Mouse (Mus musculus): ENCODE measurements around the gene Rnf115. TPM values are rescaled to one million over a fixed set of nuclear protein-coding genes. Genes with fewer than 3 reads are reported as not detected.
A peak's percentile ranks its signal among the peaks of the same experiment; 100 is the strongest.
"Not testable (repeated sequence)": the region's sequence is repeated elsewhere in the genome, so short reads cannot be mapped to it uniquely, and the experiment has no call there.

Gene Rnf115
- total and polyA plus RNA-seq, 2 experiments from 2014 or later, result 30.0 to 35.6 TPM

GRCm38 (mm10) chr3:96737013-96737740 is 9.7 kb downstream of the Rnf115 start:
- Histone ChIP-seq H3K9ac (replicated peaks; ENCODE audit: low read depth, low read length) (no peak overlapping the region), H3K9me3 (replicated peaks; ENCODE audit: control insufficient read depth, low read length) (no peaks in the 10 kb centered on the region), H3K4me1 (ENCODE audit: control insufficient read depth, insufficient read depth) (0 out of 2 replicates have a peak, but pooled peaks cover 11% of the 10 kb centered on the region), H3K27ac (ENCODE audit: low read depth) (no peak overlapping the region), H3K27me3 (ENCODE audit: control insufficient read depth, insufficient read depth, low read length) (no peaks in the 10 kb centered on the region), H3K4me2 (ENCODE audit: low read depth, low read length) (no peak overlapping the region), H3K4me3 (ENCODE audit: low read depth, low read length) (no peak overlapping the region), H3K36me3 (replicated peaks; ENCODE audit: control insufficient read depth, insufficient read depth, low read length) (no peaks in the 10 kb centered on the region)
- DNase-seq (ENCODE audit: low spot score) (no peak), ATAC-seq (ENCODE audit: insufficient read depth, low read depth) (no peak)
- no peak for TF ChIP-seq CTCF (IDR thresholded peaks at IDR 0.05; ENCODE audit: low read depth)
- TF ChIP-seq EP300 (IDR thresholded peaks at IDR 0.05; ENCODE audit: low read depth), result no peak
- 48% methylated on average over 1 of the region's 1 CpGs for WGBS

GRCm38 (mm10) chr3:96737995-96738394 is 10.5 kb downstream of the Rnf115 start:
- TF ChIP-seq EP300 (IDR thresholded peaks at IDR 0.05; ENCODE audit: low read depth), result no peak
- TF ChIP-seq CTCF (IDR thresholded peaks at IDR 0.05; ENCODE audit: low read depth), result peak; percentile 38
- 82% methylated on average over 1 of the region's 1 CpGs for WGBS
- no peak overlapping the region for H3K27ac ChIP-seq (ENCODE audit: low read depth)
- 0 out of 2 replicates have a peak, but pooled peaks cover 8% of the 10 kb centered on the region for H3K4me1 ChIP-seq (ENCODE audit: control insufficient read depth, insufficient read depth)
- no peak overlapping the region for H3K9ac ChIP-seq (replicated peaks; ENCODE audit: low read depth, low read length)
- no peak overlapping the region for H3K4me2 ChIP-seq (ENCODE audit: low read depth, low read length)
- no peaks in the 10 kb centered on the region for H3K36me3 ChIP-seq (replicated peaks; ENCODE audit: control insufficient read depth, insufficient read depth, low read length)
- H3K9me3 ChIP-seq (replicated peaks; ENCODE audit: control insufficient read depth, low read length), result no peaks in the 10 kb centered on the region
- H3K27me3 ChIP-seq (ENCODE audit: control insufficient read depth, insufficient read depth, low read length), result no peaks in the 10 kb centered on the region
- H3K4me3 ChIP-seq (ENCODE audit: low read depth, low read length), result no peak overlapping the region
- DNase-seq (ENCODE audit: low spot score), result no peak
- no peak for ATAC-seq (ENCODE audit: insufficient read depth, low read depth)

- H3K9ac ChIP-seq (replicated peaks; ENCODE audit: low read depth, low read length); H3K4me2 ChIP-seq (ENCODE audit: low read depth, low read length); ATAC-seq (ENCODE audit: insufficient read depth, low read depth); H3K36me3 ChIP-seq (replicated peaks; ENCODE audit: control insufficient read depth, insufficient read depth, low read length); H3K4me1 ChIP-seq (ENCODE audit: control insufficient read depth, insufficient read depth); H3K9me3 ChIP-seq (replicated peaks; ENCODE audit: control insufficient read depth, low read length); DNase-seq (ENCODE audit: low spot score); H3K4me3 ChIP-seq (ENCODE audit: low read depth, low read length); H3K27me3 ChIP-seq (ENCODE audit: control insufficient read depth, insufficient read depth, low read length); H3K27ac ChIP-seq (ENCODE audit: low read depth): not testable (repeated sequence)
Observed at GRCm38 (mm10) chr3:96740279-96740678, 12.8 kb downstream of the Rnf115 start.

GRCm38 (mm10) chr3:96744348-96744747 is 16.9 kb downstream of the Rnf115 start:
- TF ChIP-seq EP300 (IDR thresholded peaks at IDR 0.05; ENCODE audit: low read depth) (no peak), CTCF (IDR thresholded peaks at IDR 0.05; ENCODE audit: low read depth) (no peak)
- ATAC-seq (ENCODE audit: insufficient read depth, low read depth), result no peak
- no peaks in the 10 kb centered on the region for H3K27me3 ChIP-seq (ENCODE audit: control insufficient read depth, insufficient read depth, low read length)
- H3K36me3 ChIP-seq (replicated peaks; ENCODE audit: control insufficient read depth, insufficient read depth, low read length), result no peaks in the 10 kb centered on the region
- H3K4me2 ChIP-seq (ENCODE audit: low read depth, low read length), result no peak overlapping the region
- DNase-seq (ENCODE audit: low spot score), result no peak
- WGBS, result 88% methylated on average over 3 of the region's 3 CpGs
- H3K27ac ChIP-seq (ENCODE audit: low read depth), result no peak overlapping the region
- H3K9me3 ChIP-seq (replicated peaks; ENCODE audit: control insufficient read depth, low read length), result no peaks in the 10 kb centered on the region
- H3K9ac ChIP-seq (replicated peaks; ENCODE audit: low read depth, low read length), result no peak overlapping the region
- H3K4me3 ChIP-seq (ENCODE audit: low read depth, low read length), result no peak overlapping the region
- H3K4me1 ChIP-seq (ENCODE audit: control insufficient read depth, insufficient read depth), result peaks cover 3% of the 10 kb centered on the region; the same call in 1 of the 2 replicates

- DNase-seq (ENCODE audit: low spot score) (no peak), ATAC-seq (ENCODE audit: insufficient read depth, low read depth) (no peak)
- Histone ChIP-seq H3K36me3 (replicated peaks; ENCODE audit: control insufficient read depth, insufficient read depth, low read length) (no peaks in the 10 kb centered on the region), H3K4me1 (ENCODE audit: control insufficient read depth, insufficient read depth) (peaks cover 3% of the 10 kb centered on the region; the same call in 1 of the 2 replicates), H3K27me3 (ENCODE audit: control insufficient read depth, insufficient read depth, low read length) (no peaks in the 10 kb centered on the region), H3K4me2 (ENCODE audit: low read depth, low read length) (no peak overlapping the region), H3K4me3 (ENCODE audit: low read depth, low read length) (no peak overlapping the region), H3K9ac (replicated peaks; ENCODE audit: low read depth, low read length) (no peak overlapping the region), H3K9me3 (replicated peaks; ENCODE audit: control insufficient read depth, low read length) (no peaks in the 10 kb centered on the region), H3K27ac (ENCODE audit: low read depth) (no peak overlapping the region)
- TF ChIP-seq CTCF (IDR thresholded peaks at IDR 0.05; ENCODE audit: low read depth), result no peak
- TF ChIP-seq EP300 (IDR thresholded peaks at IDR 0.05; ENCODE audit: low read depth), result no peak
- WGBS, result 29% methylated on average over 1 of the region's 1 CpGs
Observed at GRCm38 (mm10) chr3:96746829-96747228, 19.4 kb downstream of the Rnf115 start.

- no peak for DNase-seq (ENCODE audit: low spot score)
- TF ChIP-seq EP300 (IDR thresholded peaks at IDR 0.05; ENCODE audit: low read depth), result no peak
- no peak for TF ChIP-seq CTCF (IDR thresholded peaks at IDR 0.05; ENCODE audit: low read depth)
- no peak overlapping the region for H3K27ac ChIP-seq (ENCODE audit: low read depth)
- WGBS, result 100% methylated on average over 1 of the region's 1 CpGs
- H3K27me3 ChIP-seq (ENCODE audit: control insufficient read depth, insufficient read depth, low read length), result no peaks in the 10 kb centered on the region
- no peaks in the 10 kb centered on the region for H3K36me3 ChIP-seq (replicated peaks; ENCODE audit: control insufficient read depth, insufficient read depth, low read length)
- no peak overlapping the region for H3K4me2 ChIP-seq (ENCODE audit: low read depth, low read length)
- no peaks in the 10 kb centered on the region for H3K4me1 ChIP-seq (ENCODE audit: control insufficient read depth, insufficient read depth)
- ATAC-seq (ENCODE audit: insufficient read depth, low read depth), result no peak
- no peaks in the 10 kb centered on the region for H3K9me3 ChIP-seq (replicated peaks; ENCODE audit: control insufficient read depth, low read length)
- no peak overlapping the region for H3K9ac ChIP-seq (replicated peaks; ENCODE audit: low read depth, low read length)
- H3K4me3 ChIP-seq (ENCODE audit: low read depth, low read length), result no peak overlapping the region
Observed at GRCm38 (mm10) chr3:96755935-96756334, 28.5 kb downstream of the Rnf115 start.
